Mouse (Mus musculus) neural tube, embryonic 13.5 days (tissue): ENCODE data around the gene Ecel1. TPM values are rescaled to one million over a fixed set of nuclear protein-coding genes. Genes with fewer than 3 reads are reported as not detected.

Source experiments
- ATAC-seq: fragments of 200-750 bp; cut with Nextera tagmentation; 2 replicates; pipeline ENCODE4 v1.8.0; 2017; ENCODE audit warnings: low read depth, mild to moderate bottlenecking, moderate TSS enrichment, moderate library complexity
- H3K27ac ChIP-seq: fragments of 300-500 bp; sonication (generic); replicated peaks from 2 replicates; pipeline ENCODE4 v1.5.1; 2015; ENCODE audit warnings: moderate library complexity, mild to moderate bottlenecking, inconsistent platforms
- H3K27me3 ChIP-seq: fragments of 300-500 bp; sonication (generic); 2 replicates; pipeline ENCODE4 v1.6.1; 2015; ENCODE audit warnings: mild to moderate bottlenecking, inconsistent platforms
- H3K36me3 ChIP-seq: fragments of 300-500 bp; sonication (generic); 2 replicates; pipeline ENCODE4 v1.6.1; 2015; ENCODE audit warnings: mild to moderate bottlenecking, inconsistent platforms
- H3K4me1 ChIP-seq: fragments of 300-500 bp; sonication (generic); replicated peaks from 2 replicates; pipeline ENCODE4 v1.6.1; 2015; ENCODE audit warnings: inconsistent platforms
- H3K4me2 ChIP-seq: fragments of 300-500 bp; sonication (generic); 2 replicates; pipeline ENCODE4 v1.6.1; 2015; ENCODE audit warnings: inconsistent platforms, mild to moderate bottlenecking, moderate library complexity
- H3K4me3 ChIP-seq: fragments of 300-500 bp; sonication (generic); 2 replicates; pipeline ENCODE4 v1.5.1; 2015; ENCODE audit warnings: mild to moderate bottlenecking, inconsistent platforms
- H3K9ac ChIP-seq: fragments of 300-500 bp; sonication (generic); 2 replicates; pipeline ENCODE4 v1.6.1; 2015; ENCODE audit warnings: moderate library complexity, mild to moderate bottlenecking, inconsistent platforms
- H3K9me3 ChIP-seq: fragments of 300-500 bp; sonication (generic); 2 replicates; pipeline ENCODE4 v1.6.1; 2016; ENCODE audit warnings: inconsistent platforms
- WGBS: fragments of 180-500 bp; shearing (Covaris S2); methylation state at CpG from one replicate; pipeline ENCODE4 v1.1.7; 2015; 5-methylcytosine and 5-hydroxymethylcytosine counted together
- polyA plus RNA-seq: library from polyadenylated mRNA; unstranded; fragments of >200 nt; fragmentation: Nextera tagmentation; extraction: Ambion mirVana; gene quantifications from 2 replicates; pipeline ENCODE4 v1.2.1, GENCODE M21; 2015

Ecel1 gene
- polyA plus RNA-seq, 1 experiment from 2014 or later, result 73.8 TPM

DNA sequence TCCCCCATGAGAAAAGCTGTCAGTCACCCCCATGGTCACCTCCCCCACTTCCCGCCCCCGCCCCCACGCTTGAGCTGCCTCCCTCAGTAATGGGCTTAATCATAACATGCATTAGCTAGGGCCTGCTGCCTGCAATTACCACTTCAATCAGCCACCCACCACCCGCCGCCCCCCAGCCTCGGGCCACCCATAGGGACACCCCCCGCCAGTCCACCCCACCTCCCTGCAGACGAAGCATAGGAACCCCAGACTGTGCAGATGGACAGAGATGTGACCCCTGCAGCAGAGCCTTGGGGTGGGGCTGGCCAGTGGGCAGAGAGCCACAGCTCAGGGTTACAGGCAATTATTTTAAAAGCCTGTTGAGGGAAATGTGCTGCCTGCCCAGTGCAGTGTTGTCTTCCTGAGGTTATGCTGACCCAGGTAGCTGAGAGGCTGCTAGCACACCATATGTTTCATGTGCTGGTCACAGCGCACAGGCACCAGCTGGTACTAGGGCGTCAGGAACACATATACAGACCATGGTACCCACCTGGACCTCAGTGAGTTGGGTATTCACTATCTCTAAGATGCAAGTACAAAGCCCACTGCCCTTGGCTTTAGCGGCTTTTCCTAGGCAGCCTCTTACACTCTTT, 8.0 kb upstream of the Ecel1 start:
- peak overlapping the region; percentile 71 for H3K27ac ChIP-seq
- WGBS, result 24% methylated on average over 11 of the region's 11 CpGs
- peak; percentile 27; the same call in 1 of the 2 replicates for ATAC-seq

DNA sequence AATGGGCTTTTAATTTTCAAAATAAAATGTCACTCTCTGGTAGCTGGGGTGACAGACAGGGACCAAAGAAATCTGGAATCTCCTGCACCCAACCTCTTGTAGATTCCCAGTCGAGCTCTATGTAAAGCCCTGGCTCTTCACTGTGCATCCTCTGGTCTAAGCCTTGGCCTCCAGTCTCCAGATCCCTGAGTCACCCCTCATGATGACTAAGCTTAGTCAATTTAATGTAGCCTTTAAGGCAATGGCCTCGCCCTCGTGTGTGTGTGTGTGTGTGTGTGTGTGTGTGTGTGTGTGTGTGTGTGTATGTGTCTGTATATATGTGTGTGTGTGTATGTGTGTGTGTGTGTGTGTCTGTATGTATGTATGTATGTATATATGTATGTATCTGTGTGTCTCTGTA, 3.1 kb upstream of the Ecel1 start:
- H3K27me3 ChIP-seq, result peaks cover 75% of the 10 kb centered on the region
- H3K36me3 ChIP-seq, result no peaks in the 10 kb centered on the region
- H3K4me1 ChIP-seq, result peaks cover 29% of the 10 kb centered on the region
- no peak overlapping the region for H3K4me3 ChIP-seq
- H3K9ac ChIP-seq, result no peak overlapping the region
- H3K4me2 ChIP-seq, result no peak overlapping the region
- WGBS, result 90% methylated on average over 3 of the region's 3 CpGs
- no peak overlapping the region for H3K27ac ChIP-seq
- no peaks in the 10 kb centered on the region for H3K9me3 ChIP-seq
- no peak for ATAC-seq

More for the DNA sequence above, 8.0 kb upstream of the Ecel1 start:
- no peak overlapping the region for H3K9ac ChIP-seq
- no peak overlapping the region for H3K4me2 ChIP-seq
- H3K27me3 ChIP-seq, result peaks cover 48% of the 10 kb centered on the region
- peaks cover 23% of the 10 kb centered on the region for H3K4me1 ChIP-seq
- no peaks in the 10 kb centered on the region for H3K36me3 ChIP-seq
- H3K9me3 ChIP-seq, result no peaks in the 10 kb centered on the region
- H3K4me3 ChIP-seq, result no peak overlapping the region

DNA sequence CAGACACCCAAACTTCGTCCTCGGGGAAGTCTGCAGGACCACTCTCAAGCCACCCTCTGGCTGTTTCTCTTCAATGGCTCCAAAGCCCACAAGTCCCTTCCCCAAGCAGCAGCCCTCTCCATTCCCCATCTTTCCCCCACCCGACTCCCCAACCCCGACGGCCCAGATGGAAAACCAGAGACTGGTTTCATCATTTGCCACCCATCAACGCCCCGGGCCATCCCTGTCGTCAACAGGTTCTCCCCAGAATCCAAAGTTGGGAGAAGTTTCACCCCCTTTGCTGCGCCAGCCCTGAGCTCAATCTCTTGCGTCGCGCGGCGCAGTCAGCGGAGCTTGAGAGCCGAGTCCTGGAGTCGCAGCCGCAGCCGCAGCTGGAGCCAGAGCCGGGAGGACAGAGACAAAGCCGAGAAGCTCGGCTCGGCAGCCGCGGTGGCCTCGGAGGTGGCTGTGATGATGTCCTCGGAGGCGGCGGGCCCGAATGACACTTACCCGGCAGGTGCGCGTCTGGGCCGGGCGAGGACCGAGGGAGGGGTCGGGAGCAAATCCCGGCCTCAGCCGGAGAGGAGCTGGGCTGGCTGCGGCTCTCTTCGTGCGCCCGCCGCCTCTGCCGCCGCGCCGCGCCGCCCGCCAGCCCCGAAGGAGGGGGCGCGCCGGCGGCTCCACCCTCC, 656 bp downstream of the Ecel1 start:
- Histone ChIP-seq H3K36me3 (no peaks in the 10 kb centered on the region), H3K4me3 (peak overlapping the region; percentile 49), H3K4me2 (peak overlapping the region; percentile 62), H3K27ac (peak overlapping the region; percentile 57; the same call in 1 of the 2 replicates), H3K4me1 (peaks cover 39% of the 10 kb centered on the region), H3K9ac (peak overlapping the region; percentile 71), H3K9me3 (no peaks in the 10 kb centered on the region), H3K27me3 (peaks cover 95% of the 10 kb centered on the region)
- ATAC-seq, result peak; percentile 43; the same call in 1 of the 2 replicates
- under 1% methylated on average over 41 of the region's 56 CpGs for WGBS

DNA sequence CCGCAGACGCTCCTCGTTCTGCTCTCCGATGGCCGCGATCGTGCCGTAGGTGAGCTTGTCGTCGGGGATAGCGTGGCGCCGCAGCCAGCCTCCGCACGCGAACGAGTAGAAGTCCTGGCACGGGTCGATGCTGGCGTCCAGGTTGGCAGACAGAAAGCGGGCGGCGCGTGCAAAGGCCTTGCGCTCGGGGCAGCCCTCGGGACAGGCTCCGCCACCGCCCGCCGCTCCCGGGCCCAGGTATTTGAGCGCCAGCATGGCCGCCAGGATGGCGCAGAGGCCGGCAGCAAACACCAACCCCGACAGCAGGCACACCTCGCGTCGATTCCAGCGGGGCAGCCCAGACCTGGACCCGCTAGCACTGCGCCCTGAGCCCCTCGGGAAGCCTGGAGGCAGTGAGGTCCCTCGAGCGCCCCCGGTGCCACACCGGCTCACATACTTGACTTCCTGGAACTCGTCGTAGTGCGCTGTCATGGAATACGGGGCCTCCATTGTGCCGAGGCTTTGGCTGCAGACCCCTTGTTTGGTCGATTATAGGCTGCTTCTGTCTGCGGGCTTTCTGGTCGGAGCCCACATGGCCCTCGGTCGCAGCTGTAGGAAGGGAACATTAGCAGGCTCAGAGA, 1.7 kb downstream of the Ecel1 start:
- H3K4me2 ChIP-seq, result peak overlapping the region; percentile 62
- H3K27ac ChIP-seq, result peak overlapping the region; percentile 23; the same call in 1 of the 2 replicates
- peak overlapping the region; percentile 49 for H3K4me3 ChIP-seq
- ATAC-seq, result 0 out of 2 replicates have a peak, but pooled peaks have one; percentile 9
- no peaks in the 10 kb centered on the region for H3K36me3 ChIP-seq
- 2% methylated on average over 58 of the region's 58 CpGs for WGBS
- no peaks in the 10 kb centered on the region for H3K9me3 ChIP-seq
- H3K9ac ChIP-seq, result peak overlapping the region; percentile 71
- H3K27me3 ChIP-seq, result peaks cover 97% of the 10 kb centered on the region
- H3K4me1 ChIP-seq, result peaks cover 39% of the 10 kb centered on the region

GRCm38 (mm10) chr1:87153776-87154500, 2.4 kb downstream of the Ecel1 start:
- Histone ChIP-seq H3K4me3 (peak overlapping the region; percentile 49), H3K9me3 (no peaks in the 10 kb centered on the region), H3K4me2 (peak overlapping the region; percentile 62), H3K36me3 (no peaks in the 10 kb centered on the region), H3K27ac (peak overlapping the region; percentile 23; the same call in 1 of the 2 replicates), H3K4me1 (peaks cover 39% of the 10 kb centered on the region), H3K9ac (peak overlapping the region; percentile 71), H3K27me3 (peaks cover 99% of the 10 kb centered on the region)
- under 1% methylated on average over 67 of the region's 72 CpGs for WGBS
- peak; percentile 49 for ATAC-seq

- Histone ChIP-seq H3K4me3 (no peak overlapping the region), H3K9me3 (no peaks in the 10 kb centered on the region), H3K36me3 (no peaks in the 10 kb centered on the region), H3K4me1 (peaks cover 35% of the 10 kb centered on the region), H3K4me2 (no peak overlapping the region), H3K27me3 (peaks cover 85% of the 10 kb centered on the region), H3K9ac (no peak overlapping the region), H3K27ac (no peak overlapping the region)
- 86% methylated on average over 6 of the region's 6 CpGs for WGBS
- no peak for ATAC-seq
Observed at GRCm38 (mm10) chr1:87151286-87151685, 5.0 kb downstream of the Ecel1 start.

DNA sequence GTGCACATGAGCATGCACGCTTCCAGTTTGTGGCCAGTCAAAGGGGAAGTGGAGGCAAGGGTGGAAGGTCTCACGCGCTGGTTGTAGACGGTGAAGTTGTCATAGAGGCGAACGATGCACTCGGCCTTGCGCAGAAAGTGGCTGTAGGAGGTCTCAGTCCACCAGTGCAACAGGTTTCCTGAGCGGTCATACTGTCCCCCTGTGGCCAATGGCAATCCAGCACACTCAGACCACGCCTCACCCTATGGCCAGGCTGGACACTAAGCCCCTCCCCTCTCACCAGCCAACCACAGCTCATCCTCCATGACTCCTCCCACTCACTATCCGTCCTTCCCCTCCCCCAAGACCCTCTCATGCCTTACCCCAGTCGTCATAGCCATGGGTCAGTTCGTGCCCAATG, 6.9 kb downstream of the Ecel1 start:
- no peaks in the 10 kb centered on the region for H3K36me3 ChIP-seq
- H3K27me3 ChIP-seq, result peaks cover 78% of the 10 kb centered on the region
- WGBS, result 22% methylated on average over 13 of the region's 13 CpGs
- peaks cover 17% of the 10 kb centered on the region for H3K4me1 ChIP-seq
- H3K9ac ChIP-seq, result no peak overlapping the region
- H3K27ac ChIP-seq, result no peak overlapping the region
- no peak for ATAC-seq
- no peak overlapping the region for H3K4me2 ChIP-seq
- no peak overlapping the region for H3K4me3 ChIP-seq
- H3K9me3 ChIP-seq, result no peaks in the 10 kb centered on the region

DNA sequence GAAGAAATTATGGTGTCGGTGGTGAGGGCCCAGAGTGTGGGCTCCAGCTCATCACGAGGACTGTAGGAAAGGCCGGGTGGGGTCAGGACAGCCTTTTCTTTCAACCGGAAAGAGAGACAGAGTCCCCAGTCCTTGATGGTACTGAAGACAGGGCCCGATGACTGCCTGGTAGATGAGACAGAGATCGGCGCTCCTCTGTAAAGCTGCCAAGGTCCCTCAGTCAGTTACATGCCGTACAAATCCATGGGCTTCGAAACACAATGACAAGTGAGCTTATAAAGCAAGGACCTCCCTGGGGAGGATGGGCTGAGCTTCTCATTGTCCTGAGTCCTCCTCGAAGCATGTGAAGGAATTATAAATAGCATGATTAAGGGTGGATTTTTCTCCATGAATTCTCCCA, 13.2 kb downstream of the Ecel1 start:
- H3K4me3 ChIP-seq, result no peak overlapping the region
- no peak overlapping the region for H3K9ac ChIP-seq
- ATAC-seq, result peak; percentile 10; the same call in 1 of the 2 replicates
- peak overlapping the region; percentile 57; the same call in 1 of the 2 replicates for H3K27ac ChIP-seq
- no peaks in the 10 kb centered on the region for H3K9me3 ChIP-seq
- H3K4me2 ChIP-seq, result no peak overlapping the region
- 61% methylated on average over 10 of the region's 10 CpGs for WGBS
- H3K36me3 ChIP-seq, result no peaks in the 10 kb centered on the region
- H3K4me1 ChIP-seq, result peaks cover 29% of the 10 kb centered on the region
- peaks cover 18% of the 10 kb centered on the region; the same call in 1 of the 2 replicates for H3K27me3 ChIP-seq

DNA sequence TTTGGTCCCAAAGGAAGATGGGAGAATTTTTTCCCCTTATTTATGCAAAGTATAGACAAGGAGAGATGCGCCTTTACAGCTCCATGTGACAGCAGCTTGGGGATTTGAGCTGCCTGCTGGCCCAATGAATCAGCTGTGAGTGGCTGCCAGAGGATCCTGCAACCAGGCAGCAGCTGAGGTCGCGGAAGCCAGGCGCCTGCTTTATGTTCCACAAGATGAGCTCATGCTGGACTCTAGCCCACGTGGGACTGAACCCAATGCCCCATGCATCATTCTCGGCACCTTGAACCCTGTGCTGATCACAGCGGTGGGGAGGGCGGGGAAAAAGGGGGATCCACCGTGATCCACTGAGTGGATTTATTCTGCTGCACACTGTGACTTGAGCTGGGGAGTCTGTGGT, 13.9 kb downstream of the Ecel1 start:
- H3K4me3 ChIP-seq, result no peak overlapping the region
- peaks cover 12% of the 10 kb centered on the region; the same call in 1 of the 2 replicates for H3K27me3 ChIP-seq
- no peaks in the 10 kb centered on the region for H3K9me3 ChIP-seq
- H3K36me3 ChIP-seq, result no peaks in the 10 kb centered on the region
- H3K4me2 ChIP-seq, result no peak overlapping the region
- ATAC-seq, result peak; percentile 81
- no peak overlapping the region for H3K9ac ChIP-seq
- 30% methylated on average over 9 of the region's 9 CpGs for WGBS
- H3K4me1 ChIP-seq, result peaks cover 29% of the 10 kb centered on the region
- peak overlapping the region; percentile 57 for H3K27ac ChIP-seq

DNA sequence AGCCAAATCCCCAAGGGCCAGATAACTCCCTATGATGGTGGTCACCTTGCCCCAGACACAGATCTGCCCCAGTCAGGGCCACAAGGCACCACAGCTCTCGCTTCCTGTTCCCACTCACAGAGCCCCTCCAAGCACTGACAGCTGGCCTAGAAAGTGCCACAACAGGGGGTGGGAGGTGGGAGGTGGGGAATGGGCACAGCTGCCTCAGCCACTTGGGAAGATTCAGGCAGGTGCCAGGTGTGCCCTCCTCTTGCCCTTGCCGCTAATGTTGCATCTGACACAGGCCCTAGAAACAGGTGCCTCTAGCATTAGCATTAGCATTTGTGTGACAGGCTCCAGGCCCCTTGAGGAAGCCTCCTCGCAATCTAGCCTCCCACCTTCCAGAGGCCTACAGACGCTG, 14.8 kb downstream of the Ecel1 start:
- Histone ChIP-seq H3K9me3 (no peaks in the 10 kb centered on the region), H3K36me3 (no peaks in the 10 kb centered on the region), H3K9ac (no peak overlapping the region), H3K4me1 (peaks cover 29% of the 10 kb centered on the region), H3K4me2 (no peak overlapping the region), H3K27me3 (peaks cover 12% of the 10 kb centered on the region; the same call in 1 of the 2 replicates), H3K27ac (peak overlapping the region; percentile 57; the same call in 1 of the 2 replicates), H3K4me3 (no peak overlapping the region)
- ATAC-seq, result peak; percentile 34
- WGBS, result 55% methylated on average over 4 of the region's 4 CpGs

- no peaks in the 10 kb centered on the region for H3K9me3 ChIP-seq
- H3K36me3 ChIP-seq, result no peaks in the 10 kb centered on the region
- H3K4me3 ChIP-seq, result no peak overlapping the region
- H3K27ac ChIP-seq, result no peak overlapping the region
- WGBS, result 90% methylated on average over 4 of the region's 4 CpGs
- peaks cover 7% of the 10 kb centered on the region for H3K4me1 ChIP-seq
- ATAC-seq, result no peak
- H3K4me2 ChIP-seq, result no peak overlapping the region
- no peak overlapping the region for H3K9ac ChIP-seq
- H3K27me3 ChIP-seq, result peaks cover 25% of the 10 kb centered on the region
Observed at GRCm38 (mm10) chr1:87131803-87132202, 24.5 kb downstream of the Ecel1 start.
